Mouse (Mus musculus) fibroblast of lung, adult 2 months (primary cell): ENCODE data around the gene Ccng1.

Experiments used
- DNase-seq: peaks from one replicate; pipeline ENCODE4 v3.0.0-alpha.2; 2011; ENCODE audit warnings: low read depth

Ccng1 gene

DNA sequence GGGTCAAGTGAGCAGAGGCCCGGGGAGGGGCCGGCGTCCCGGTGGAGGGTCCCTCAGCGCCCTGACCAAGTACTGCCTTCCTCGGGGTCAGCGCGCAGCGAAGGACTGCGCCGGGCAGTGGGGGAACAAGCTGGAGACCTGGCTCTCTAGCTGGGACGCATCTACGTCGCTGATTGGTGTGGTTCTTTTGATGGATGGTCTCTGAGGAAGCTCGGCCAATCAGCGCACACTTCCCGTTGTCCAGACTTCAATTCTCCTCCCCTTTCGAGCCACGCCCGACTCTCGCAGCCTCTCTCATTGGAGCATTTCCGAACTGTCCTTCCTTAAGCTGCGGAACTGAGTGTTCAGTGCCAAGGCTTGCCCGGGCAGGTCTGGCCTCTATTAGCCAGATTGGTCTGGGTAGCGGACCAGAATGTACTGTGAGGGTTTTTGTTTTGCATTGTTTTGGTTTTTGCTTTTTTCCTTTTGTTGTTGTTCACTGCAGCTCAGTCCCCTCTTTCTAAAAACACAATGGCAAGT, at the start of gene Ccng1:
Gene Ccng1 (minus strand): TSS at position 203 of the 519 bp plus-strand sequence.
- peak; percentile 99 for DNase-seq

DNA sequence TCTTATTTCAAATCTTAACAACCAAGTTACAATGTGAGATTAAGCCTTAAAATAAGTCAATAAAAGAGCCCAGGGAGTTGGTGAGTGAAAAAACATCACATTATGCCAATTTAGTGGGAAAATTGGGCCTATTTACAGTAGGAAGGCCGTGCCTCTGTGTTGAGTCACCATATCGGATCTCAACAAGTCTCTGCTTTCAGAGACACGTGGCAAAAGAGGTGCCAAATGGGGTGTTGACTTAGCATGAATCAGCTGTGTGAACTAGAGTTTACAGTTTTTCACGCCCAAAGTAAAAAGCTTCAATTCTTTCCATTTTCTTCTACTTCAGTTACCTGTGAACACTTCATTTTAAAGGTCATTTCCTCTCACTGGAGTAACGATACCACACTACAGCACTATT, 35.2 kb upstream of the Ccng1 start:
- peak; percentile 96 for DNase-seq

DNA sequence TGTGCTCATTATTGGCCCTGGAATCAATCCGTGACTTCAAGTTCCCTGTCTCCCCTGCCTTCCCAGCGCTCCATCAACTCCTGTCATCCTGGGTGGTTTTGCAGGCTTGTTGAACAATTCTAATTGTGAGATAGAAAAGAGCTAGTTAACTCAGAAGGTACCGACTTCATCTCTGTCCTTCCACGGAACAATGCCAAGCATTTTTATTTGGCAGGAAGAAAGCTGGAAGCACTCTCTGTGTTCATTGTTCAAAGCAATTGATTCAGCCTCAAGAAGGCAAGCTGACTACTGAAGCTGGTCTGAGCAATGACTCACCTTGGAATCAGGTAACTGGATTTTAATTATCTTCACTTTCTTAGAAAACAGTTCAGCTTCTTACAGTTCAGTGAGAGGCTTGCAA, 34.6 kb upstream of the Ccng1 start:
- DNase-seq, result peak; percentile 40

DNA sequence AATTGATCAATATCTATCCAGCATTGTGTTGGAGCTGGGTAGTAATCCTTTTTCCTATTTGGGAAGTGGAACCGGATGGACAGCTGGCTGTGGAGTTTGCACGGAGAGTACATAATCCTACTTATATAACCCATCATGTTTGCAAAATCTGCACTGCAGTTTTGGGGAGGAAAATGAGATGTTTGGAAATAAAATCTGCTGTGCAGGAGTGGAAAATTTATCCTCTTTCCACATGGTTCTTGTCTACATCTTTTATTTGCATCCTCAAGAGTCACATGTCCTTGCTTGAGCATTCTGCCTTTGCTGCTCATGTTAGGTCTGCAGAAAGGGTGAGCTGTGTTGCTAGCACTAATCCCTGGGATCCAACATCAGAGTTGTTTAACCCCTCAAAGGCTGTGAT, 31.8 kb upstream of the Ccng1 start:
- DNase-seq, result no peak

- DNase-seq, result no peak
Observed at GRCm38 (mm10) chr11:40784326-40784725, 29.2 kb upstream of the Ccng1 start.

DNA sequence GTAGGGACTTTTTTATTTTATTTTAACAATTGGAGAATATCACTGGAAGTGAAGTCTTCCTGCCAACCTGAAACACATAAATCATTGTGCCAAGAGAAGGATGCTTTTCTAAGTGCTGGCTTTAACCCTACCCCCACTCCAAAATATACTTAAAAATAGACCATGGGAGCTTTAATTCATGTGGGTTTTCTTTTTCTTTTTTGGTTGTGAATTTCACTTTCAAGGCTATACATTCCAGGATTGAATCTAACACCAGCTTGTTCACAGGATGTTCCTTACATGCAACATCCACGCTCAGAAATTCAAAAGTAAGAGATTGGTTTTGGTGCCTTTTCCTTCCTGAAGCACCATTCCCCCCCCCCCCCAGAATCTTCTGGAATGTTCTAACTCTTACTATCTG, 28.2 kb upstream of the Ccng1 start:
- no peak for DNase-seq

DNA sequence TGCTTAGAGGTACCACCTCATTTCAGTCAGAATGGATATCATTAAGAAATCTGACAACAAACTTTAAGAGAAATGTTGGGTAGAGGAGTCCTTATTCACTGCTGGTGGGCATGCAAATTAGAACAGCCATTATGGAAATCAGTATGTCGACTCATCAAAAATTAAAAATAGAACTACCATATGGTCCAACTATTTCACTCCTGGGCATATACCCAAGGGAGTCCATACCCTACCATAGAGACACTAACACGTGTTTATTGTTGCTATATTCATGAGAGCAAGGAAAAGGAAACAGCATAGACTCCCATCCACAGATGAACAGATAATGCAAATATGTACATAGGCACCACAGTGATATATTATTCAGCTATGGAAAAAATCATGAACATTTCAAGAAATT, 26.7 kb upstream of the Ccng1 start:
- no peak for DNase-seq

DNA sequence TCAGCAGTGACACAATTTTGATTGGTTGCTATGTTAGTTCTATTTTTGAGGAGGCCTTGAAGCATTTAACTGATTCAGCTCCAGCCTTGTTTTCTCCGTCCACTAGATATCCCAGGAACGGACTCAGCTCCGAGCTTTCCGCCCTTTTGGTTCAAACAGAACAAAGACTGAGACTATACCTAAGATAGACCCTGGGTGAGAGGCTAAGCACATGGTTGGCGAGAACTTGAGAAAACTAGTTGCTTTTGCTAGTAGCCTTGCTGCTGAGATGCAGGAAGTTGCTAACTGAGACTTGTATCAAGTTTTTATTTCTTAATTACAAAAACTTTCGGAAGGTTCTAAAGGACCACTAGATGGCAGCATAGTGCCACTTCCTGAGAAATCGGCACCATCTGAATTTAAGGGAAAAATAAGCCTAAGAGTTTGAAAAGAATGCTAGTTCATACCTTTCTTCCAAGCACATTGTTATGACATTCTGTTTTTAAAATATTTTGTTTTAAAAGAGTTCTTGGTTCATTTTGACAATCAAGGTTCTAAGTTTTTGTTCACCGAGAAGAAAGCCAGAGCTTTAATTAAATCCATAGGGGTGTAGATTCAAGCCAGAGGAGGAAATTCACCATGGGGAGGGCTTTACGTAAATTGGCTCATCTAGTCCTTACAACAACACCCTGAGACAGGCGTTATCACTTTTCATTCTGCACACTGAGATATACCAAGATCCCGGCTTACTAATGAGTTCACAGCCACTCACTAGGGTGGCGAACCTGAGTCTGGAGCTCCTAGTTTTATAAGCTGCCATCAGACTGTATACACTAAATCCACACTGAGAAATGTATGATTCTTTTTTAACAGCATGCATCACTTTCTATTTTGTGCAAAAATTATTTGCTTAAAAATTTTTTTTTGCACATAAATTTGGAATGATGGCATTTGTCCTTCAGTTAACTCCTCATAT, 20.5 kb upstream of the Ccng1 start:
- DNase-seq, result peak; percentile 38

DNA sequence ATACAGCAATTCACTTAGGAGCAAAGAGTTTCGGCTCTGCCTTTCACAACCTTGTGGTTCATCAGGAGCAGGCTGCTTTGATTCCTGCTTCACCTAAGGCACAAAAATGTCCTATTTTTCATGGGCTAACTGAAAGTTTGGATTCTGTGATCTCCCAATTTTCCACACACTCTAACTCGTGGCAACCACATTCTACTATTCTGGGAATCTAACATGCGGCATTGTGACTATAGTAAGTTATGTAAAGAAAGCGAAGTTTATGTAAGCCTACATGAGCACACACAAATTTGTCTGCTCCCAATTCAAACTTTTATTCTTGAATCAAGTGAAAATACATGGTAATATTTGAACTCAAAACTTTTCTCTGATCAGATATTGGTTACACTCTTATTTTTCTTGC, 9.6 kb upstream of the Ccng1 start:
- DNase-seq, result no peak

- DNase-seq, result no peak
Observed at GRCm38 (mm10) chr11:40763395-40763794, 8.3 kb upstream of the Ccng1 start.

GRCm38 (mm10) chr11:40759896-40760295, 4.8 kb upstream of the Ccng1 start:
- DNase-seq, result no peak

- DNase-seq, result no peak
Observed at GRCm38 (mm10) chr11:40755968-40756367, 857 bp upstream of the Ccng1 start.

- no peak for DNase-seq
Observed at GRCm38 (mm10) chr11:40754664-40755107, 425 bp downstream of the Ccng1 start.

DNA sequence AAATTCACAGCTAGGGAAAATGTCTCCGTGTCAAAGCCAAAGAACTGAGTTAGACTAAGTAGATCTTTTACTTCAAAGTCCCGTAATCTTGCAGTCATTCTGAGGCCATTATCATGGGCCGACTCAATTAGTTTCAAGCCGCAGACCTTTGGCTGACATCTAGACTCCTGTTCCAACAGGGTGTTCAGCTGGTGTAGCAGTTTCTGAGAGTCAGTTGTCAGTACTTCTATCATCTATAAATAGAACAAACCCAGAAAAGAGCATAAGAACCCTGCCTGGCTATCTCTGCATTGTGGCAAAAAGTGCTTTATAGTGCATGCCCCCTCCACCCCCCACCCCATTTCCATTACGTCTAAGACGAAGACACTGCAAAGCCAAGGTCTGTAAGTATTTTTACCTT, 1.3 kb downstream of the Ccng1 start:
- DNase-seq, result no peak

DNA sequence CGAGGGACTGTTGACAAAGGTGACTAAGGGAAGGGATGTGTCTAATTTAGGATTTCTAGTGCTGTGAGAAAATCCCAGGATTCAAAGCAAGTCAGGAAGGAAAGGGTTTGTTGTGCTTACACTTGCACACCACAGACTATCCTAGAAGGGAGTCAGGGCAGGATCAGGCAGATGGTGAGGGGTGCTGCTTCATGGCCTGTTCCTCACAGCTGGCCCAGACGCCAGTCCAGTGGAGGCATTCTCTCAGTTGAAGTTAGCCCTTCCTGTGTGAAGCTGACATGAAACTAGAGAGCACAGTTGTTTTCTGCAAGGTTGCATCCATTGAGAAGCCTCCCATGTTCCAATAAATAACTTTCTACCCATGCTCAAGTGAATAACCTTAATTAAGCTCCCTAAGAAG, 7.4 kb downstream of the Ccng1 start:
- no peak for DNase-seq

DNA sequence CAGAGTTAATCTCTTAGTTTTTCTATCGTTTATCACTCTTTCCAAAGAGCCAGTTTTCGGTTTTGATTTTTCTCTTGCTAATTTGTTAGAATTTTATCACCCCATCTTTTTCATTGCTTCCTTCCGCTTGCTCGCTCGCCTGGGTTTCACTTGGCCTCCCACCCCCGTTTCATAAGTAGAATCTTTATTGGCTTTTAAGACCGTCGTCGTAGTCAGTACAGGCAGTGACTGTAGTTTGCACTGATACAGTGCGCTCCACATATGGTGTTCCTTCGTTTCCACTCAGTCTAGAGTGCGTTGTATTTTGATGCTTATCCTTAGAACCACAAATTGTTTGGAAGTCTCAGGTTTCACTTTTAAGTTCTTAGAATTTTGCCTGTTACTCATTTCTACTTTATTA, 8.8 kb downstream of the Ccng1 start:
- DNase-seq, result no peak

DNA sequence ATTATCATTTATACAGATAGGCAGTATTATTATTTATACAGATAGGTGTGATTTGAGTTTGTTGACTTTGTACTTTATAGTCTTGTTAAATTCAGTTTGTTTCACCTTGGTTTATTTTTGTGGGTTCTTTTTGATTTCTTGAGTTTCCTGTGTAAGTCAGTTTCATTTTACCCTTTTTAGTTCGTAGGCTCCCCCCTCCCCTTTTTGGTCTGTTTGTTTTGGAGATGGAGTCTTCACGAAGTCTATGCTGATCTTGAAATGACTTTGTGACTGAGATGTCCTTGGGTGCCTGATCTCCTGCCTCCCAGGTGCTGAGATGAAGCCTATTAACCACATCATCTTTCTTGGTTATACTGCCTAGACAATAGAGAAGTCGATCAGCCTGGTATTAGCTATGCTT, 10.8 kb downstream of the Ccng1 start:
- no peak for DNase-seq

- no peak for DNase-seq
Observed at GRCm38 (mm10) chr11:40741605-40742262, 13.4 kb downstream of the Ccng1 start.

DNA sequence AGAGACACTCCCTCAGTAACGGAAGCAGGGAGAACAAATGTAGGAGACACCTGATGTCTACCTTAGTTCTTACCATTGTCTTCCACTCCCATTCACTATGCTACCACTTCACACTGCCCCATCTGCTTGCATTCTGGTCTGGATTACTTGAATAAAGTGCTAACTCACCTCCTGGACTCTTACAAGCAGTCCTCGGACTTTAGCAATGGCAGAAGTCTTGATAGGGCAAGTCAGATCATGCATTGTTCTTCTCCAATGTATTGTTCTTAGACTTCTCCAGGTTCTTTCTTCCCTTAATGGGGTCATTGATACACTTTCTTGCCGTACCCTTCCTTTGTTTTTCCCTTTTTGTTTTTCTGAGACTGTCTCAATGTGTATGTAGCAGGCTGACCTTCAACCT, 17.7 kb downstream of the Ccng1 start:
- DNase-seq, result no peak

DNA sequence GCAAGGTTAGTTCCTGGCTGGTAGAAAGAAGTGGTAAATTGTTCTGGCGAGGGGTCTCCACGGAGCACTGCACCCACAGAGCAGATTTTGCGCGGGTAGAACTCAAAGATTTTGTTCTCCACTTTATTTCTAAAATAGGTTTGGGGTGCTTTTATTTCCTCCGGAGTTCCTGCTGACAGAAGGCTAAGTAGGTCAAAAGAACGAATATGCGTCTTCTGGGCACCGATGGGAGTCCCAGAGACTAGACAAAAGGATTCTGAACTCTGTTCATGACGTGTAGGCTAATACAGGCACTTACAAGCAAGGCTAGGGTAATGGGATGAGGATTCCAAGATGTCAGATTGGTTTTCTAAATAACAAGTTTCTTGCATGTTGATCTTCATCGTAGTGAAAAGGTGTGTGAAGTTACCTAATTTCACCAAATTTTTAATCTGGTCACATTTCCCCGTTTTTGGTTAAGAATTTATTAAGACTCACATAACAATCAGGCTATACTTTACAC, 20.8 kb downstream of the Ccng1 start:
- no peak for DNase-seq

DNA sequence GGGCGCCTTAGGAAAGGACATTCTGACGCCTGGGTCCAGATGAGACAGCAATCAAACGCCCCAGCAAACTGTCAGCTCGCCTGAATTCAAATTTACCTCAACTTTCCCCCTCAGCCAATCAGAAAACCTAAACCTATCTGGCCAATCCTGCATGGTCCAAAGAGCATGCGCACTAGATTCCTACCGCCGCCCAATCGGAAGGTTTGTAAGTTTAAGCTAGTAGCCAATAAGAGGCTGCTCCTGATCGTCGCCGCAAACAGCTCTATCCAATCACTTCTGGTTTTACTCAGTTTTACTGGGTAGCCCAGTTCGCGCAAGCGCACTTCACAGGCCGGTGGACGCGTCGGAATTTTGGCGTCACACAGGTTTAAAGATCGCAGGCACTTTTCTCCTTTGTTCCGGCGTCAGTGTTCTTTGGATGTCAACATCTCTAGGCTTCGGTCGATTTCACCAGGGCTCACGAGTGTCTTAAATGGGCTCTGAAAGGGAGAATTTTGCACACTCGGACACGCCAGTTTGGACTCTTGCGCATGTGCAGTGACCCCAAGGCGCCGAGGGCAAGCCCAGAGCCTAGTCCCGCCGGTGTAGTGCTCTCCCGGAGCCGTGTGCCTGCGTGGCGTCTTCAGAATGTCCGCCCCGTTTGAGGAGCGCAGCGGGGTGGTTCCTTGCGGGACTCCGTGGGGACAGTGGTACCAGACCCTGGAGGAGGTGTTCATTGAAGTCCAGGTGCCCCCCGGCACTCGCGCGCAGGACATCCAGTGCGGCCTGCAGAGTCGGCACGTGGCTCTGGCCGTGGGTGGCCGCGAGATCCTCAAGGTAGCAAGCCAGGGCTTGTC, 21.6 kb downstream of the Ccng1 start, which contains the start of the genes Hmmr and Nudcd2:
Gene Hmmr (minus strand): TSS at position 84 of the 836 bp plus-strand sequence.
Gene Nudcd2 (plus strand): TSS at position 329 of the 836 bp plus-strand sequence.
- peak; percentile 93 for DNase-seq

DNA sequence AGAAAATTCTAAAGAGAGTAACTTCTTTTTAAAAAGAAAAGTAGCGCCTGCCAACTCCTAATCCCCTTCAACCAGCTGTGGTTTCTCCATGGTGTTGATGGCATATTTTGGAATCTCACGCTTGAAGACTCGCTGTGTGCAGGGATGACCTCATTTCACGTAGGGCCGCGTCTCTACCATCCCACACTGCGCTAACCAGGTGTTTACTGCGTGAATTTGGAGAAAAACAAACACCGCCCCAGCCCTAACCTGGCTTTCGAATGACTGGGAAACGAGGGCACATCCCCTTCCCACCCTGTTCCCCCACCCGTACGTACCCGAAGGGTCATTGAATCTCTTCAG, 22.1 kb downstream of the Ccng1 start:
- no peak for DNase-seq
